Mouse (Mus musculus): ENCODE measurements around the gene D1Ertd622e. TPM values are rescaled to one million over a fixed set of nuclear protein-coding genes. Genes with fewer than 3 reads are reported as not detected.

Gene D1Ertd622e
- polyA plus RNA-seq, 1 experiment from 2014 or later, result 37.8 TPM

DNA sequence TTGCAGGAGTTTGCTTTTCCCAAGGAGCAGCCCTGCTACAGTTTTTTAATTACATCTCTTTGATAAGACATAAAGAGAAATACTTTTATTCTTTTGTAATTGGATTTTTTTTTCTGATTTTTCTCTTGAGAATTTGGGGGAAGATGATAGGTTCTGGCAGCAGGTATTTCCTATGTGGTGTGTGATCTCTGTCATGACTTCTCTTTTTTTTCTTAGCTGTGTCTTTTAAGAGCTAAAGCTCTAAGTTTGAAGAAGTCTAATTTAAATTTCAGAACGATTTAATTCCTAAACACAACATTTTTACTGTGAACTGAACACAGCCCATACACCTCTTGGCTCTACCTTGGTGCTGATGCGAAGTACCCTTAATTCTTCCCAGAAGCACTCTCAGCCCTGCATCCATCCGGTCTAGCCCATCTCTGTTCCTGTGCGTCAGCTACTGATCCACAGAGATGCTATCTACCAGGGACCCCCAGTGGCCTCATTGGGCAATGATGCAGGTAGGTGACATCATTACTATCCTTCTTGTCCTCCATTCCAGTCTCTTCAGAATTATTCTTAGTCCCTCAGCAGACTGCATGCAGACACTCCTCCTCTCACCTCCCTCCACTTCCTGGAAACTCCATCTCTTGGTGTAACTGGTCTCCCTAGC is 14.8 kb upstream of the D1Ertd622e start:
- ATAC-seq (replicated peaks; ENCODE audit: low FRiP score), result no peak
- H3K27ac ChIP-seq (ENCODE audit: low read depth, low read length), result no peak overlapping the region
- no peaks in the 10 kb centered on the region for H3K4me1 ChIP-seq (replicated peaks; ENCODE audit: control insufficient read depth, insufficient read depth, low read length)

DNA sequence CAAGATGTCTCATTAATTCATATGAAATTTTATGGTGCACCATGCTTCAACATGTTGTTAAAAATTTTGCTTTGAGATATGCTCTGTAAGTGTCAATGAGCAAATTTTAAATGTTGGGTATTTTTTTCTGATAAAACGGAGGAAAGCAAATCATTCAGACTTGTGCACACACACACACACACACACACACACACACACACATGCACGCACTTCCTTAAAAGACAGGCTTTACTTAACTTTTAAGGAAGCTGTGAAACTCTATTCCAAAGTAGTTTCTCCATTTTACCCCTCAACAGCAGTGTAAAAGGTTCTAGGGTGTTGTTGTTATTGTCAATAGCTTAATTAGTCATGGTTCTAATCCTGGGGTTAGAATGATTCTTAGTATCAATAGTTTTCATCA is 14.2 kb upstream of the D1Ertd622e start:
- Histone ChIP-seq H3K4me3 (ENCODE audit: low read depth, low read length) (no peak overlapping the region), H3K27ac (ENCODE audit: low read depth, low read length) (no peak overlapping the region), H3K4me2 (no peak overlapping the region), H3K9ac (ENCODE audit: low read depth, low read length) (no peak overlapping the region), H3K4me1 (replicated peaks; ENCODE audit: control insufficient read depth, insufficient read depth, low read length) (no peaks in the 10 kb centered on the region), H3K9me3 (ENCODE audit: control insufficient read depth, low read length) (no peaks in the 10 kb centered on the region), H3K27me3 (replicated peaks; ENCODE audit: control insufficient read depth, insufficient read depth, low read length) (no peaks in the 10 kb centered on the region), H3K36me3 (ENCODE audit: control insufficient read depth, insufficient read depth, low read length) (no peaks in the 10 kb centered on the region)
- WGBS, result 37% methylated on average over 2 of the region's 2 CpGs
- DNase-seq (ENCODE audit: low spot score) (no peak), ATAC-seq (replicated peaks; ENCODE audit: low FRiP score) (no peak)

More for the DNA sequence above, 14.8 kb upstream of the D1Ertd622e start:
- no peak for DNase-seq (ENCODE audit: low spot score)
- Histone ChIP-seq H3K36me3 (ENCODE audit: control insufficient read depth, insufficient read depth, low read length) (no peaks in the 10 kb centered on the region), H3K4me3 (ENCODE audit: low read depth, low read length) (no peak overlapping the region), H3K9me3 (ENCODE audit: control insufficient read depth, low read length) (no peaks in the 10 kb centered on the region), H3K9ac (ENCODE audit: low read depth, low read length) (no peak overlapping the region), H3K4me2 (no peak overlapping the region), H3K27me3 (replicated peaks; ENCODE audit: control insufficient read depth, insufficient read depth, low read length) (no peaks in the 10 kb centered on the region)
- WGBS, result 59% methylated on average over 4 of the region's 4 CpGs

DNA sequence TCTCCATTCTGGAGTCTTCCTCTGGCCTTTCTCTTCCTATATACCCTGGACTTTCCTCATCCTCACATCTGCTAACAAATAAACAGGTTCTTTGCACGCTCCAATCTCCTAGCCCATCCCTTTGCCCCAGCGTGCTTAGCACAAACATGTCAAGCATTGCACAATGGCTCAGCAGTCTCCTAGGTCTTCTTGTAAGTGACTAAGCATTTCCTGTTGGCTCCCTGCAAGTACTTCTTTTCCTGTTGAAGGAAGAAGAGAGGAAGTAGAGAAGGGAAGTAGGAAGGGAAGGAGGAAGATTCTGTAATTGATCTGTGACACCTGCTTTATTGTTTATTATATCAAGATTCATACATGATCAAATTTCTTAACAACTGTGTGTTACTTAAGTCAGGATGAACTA is 11.0 kb upstream of the D1Ertd622e start:
- H3K4me1 ChIP-seq (replicated peaks; ENCODE audit: control insufficient read depth, insufficient read depth, low read length), result no peaks in the 10 kb centered on the region
- H3K9ac ChIP-seq (ENCODE audit: low read depth, low read length), result no peak overlapping the region
- DNase-seq (ENCODE audit: low spot score) (no peak), ATAC-seq (replicated peaks; ENCODE audit: low FRiP score) (no peak; the same call in 1 of the 2 replicates)
- H3K27ac ChIP-seq (ENCODE audit: low read depth, low read length), result no peak overlapping the region
- no peak overlapping the region for H3K4me2 ChIP-seq
- no peak overlapping the region for H3K4me3 ChIP-seq (ENCODE audit: low read depth, low read length)
- 24% methylated on average over 2 of the region's 2 CpGs for WGBS
- no peaks in the 10 kb centered on the region for H3K27me3 ChIP-seq (replicated peaks; ENCODE audit: control insufficient read depth, insufficient read depth, low read length)
- H3K9me3 ChIP-seq (ENCODE audit: control insufficient read depth, low read length), result no peaks in the 10 kb centered on the region
- no peaks in the 10 kb centered on the region for H3K36me3 ChIP-seq (ENCODE audit: control insufficient read depth, insufficient read depth, low read length)

- Histone ChIP-seq H3K27ac (ENCODE audit: low read depth, low read length) (no peak overlapping the region), H3K27me3 (replicated peaks; ENCODE audit: control insufficient read depth, insufficient read depth, low read length) (no peaks in the 10 kb centered on the region), H3K9ac (ENCODE audit: low read depth, low read length) (no peak overlapping the region), H3K36me3 (ENCODE audit: control insufficient read depth, insufficient read depth, low read length) (no peaks in the 10 kb centered on the region), H3K4me3 (ENCODE audit: low read depth, low read length) (no peak overlapping the region), H3K4me2 (no peak overlapping the region), H3K9me3 (ENCODE audit: control insufficient read depth, low read length) (no peaks in the 10 kb centered on the region), H3K4me1 (replicated peaks; ENCODE audit: control insufficient read depth, insufficient read depth, low read length) (no peaks in the 10 kb centered on the region)
- 96% methylated on average over 1 of the region's 1 CpGs for WGBS
- ATAC-seq (replicated peaks; ENCODE audit: low FRiP score) (no peak), DNase-seq (ENCODE audit: low spot score) (no peak)
Measured at GRCm38 (mm10) chr1:97667288-97667687, 5.4 kb upstream of the D1Ertd622e start.

DNA sequence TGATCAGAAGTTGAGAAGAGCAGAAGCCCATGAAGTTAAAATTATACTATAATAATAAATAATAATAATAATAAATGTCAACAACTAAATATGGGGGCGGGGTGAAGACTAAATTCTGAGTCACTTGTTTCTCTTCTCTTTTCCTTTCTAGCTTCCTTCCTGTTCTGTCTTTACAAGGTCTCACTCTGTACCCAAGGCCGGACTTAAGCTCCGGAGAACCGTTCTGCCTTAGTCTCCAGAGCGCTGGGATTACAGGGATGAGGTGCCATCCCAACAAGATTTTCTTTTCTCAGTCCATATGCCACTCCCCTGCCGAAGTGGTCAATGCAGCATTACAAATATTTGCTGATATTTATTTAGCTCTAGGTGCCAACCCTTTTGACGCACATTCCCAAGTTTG is 450 bp upstream of the D1Ertd622e start:
- Histone ChIP-seq H3K9me3 (ENCODE audit: control insufficient read depth, low read length) (no peaks in the 10 kb centered on the region), H3K4me3 (ENCODE audit: low read depth, low read length) (peak overlapping the region; percentile 92), H3K27ac (ENCODE audit: low read depth, low read length) (no peak overlapping the region), H3K4me2 (peak overlapping the region; percentile 84), H3K4me1 (replicated peaks; ENCODE audit: control insufficient read depth, insufficient read depth, low read length) (peaks cover 3% of the 10 kb centered on the region; the same call in 1 of the 2 replicates), H3K36me3 (ENCODE audit: control insufficient read depth, insufficient read depth, low read length) (no peaks in the 10 kb centered on the region), H3K9ac (ENCODE audit: low read depth, low read length) (peak overlapping the region; percentile 95; the same call in 1 of the 2 replicates), H3K27me3 (replicated peaks; ENCODE audit: control insufficient read depth, insufficient read depth, low read length) (no peaks in the 10 kb centered on the region)
- WGBS, result 17% methylated on average over 7 of the region's 7 CpGs
- DNase-seq (ENCODE audit: low spot score) (no peak), ATAC-seq (replicated peaks; ENCODE audit: low FRiP score) (no peak)

GRCm38 (mm10) chr1:97660687-97661405 is 1.0 kb downstream of the D1Ertd622e start:
- Histone ChIP-seq H3K27ac (ENCODE audit: low read depth, low read length) (peak overlapping the region; percentile 82), H3K9me3 (ENCODE audit: control insufficient read depth, low read length) (no peaks in the 10 kb centered on the region), H3K36me3 (ENCODE audit: control insufficient read depth, insufficient read depth, low read length) (no peaks in the 10 kb centered on the region; the same call in 1 of the 2 replicates), H3K27me3 (replicated peaks; ENCODE audit: control insufficient read depth, insufficient read depth, low read length) (no peaks in the 10 kb centered on the region), H3K9ac (ENCODE audit: low read depth, low read length) (peak overlapping the region; percentile 95), H3K4me1 (replicated peaks; ENCODE audit: control insufficient read depth, insufficient read depth, low read length) (peaks cover 7% of the 10 kb centered on the region; the same call in 1 of the 2 replicates), H3K4me2 (peak overlapping the region; percentile 84), H3K4me3 (ENCODE audit: low read depth, low read length) (peak overlapping the region; percentile 92)
- peak; percentile 81 for DNase-seq (ENCODE audit: low spot score)
- WGBS, result under 1% methylated on average over 88 of the region's 93 CpGs
- peak; percentile 91 for ATAC-seq (replicated peaks; ENCODE audit: low FRiP score)

DNA sequence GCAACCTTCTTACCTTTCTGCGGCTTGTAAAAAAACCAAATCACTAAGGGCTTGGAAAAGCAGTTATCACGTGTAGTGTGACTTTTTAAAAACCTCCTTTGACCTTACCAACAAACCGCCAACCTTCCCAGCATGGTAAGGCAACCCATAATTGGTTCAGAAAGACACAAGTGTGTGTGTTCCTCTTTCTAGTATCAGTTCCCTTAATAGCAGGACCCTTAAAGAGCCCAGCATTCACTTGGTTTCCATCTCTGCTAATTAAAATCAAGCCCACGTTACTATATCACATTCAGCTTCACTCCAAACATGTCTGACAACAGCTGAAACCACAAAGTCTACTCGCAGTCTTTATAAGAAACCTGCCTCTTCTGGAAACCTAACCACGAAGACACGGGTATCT is 2.5 kb downstream of the D1Ertd622e start:
- 49% methylated on average over 7 of the region's 7 CpGs for WGBS
- peaks cover 10% of the 10 kb centered on the region; the same call in 1 of the 2 replicates for H3K4me1 ChIP-seq (replicated peaks; ENCODE audit: control insufficient read depth, insufficient read depth, low read length)
- peak overlapping the region; percentile 92 for H3K4me3 ChIP-seq (ENCODE audit: low read depth, low read length)
- no peaks in the 10 kb centered on the region for H3K9me3 ChIP-seq (ENCODE audit: control insufficient read depth, low read length)
- H3K36me3 ChIP-seq (ENCODE audit: control insufficient read depth, insufficient read depth, low read length), result no peaks in the 10 kb centered on the region; the same call in 1 of the 2 replicates
- DNase-seq (ENCODE audit: low spot score) (no peak), ATAC-seq (replicated peaks; ENCODE audit: low FRiP score) (no peak)
- peak overlapping the region; percentile 84 for H3K4me2 ChIP-seq
- H3K9ac ChIP-seq (ENCODE audit: low read depth, low read length), result peak overlapping the region; percentile 95; the same call in 1 of the 2 replicates
- H3K27ac ChIP-seq (ENCODE audit: low read depth, low read length), result no peak overlapping the region
- no peaks in the 10 kb centered on the region for H3K27me3 ChIP-seq (replicated peaks; ENCODE audit: control insufficient read depth, insufficient read depth, low read length)

DNA sequence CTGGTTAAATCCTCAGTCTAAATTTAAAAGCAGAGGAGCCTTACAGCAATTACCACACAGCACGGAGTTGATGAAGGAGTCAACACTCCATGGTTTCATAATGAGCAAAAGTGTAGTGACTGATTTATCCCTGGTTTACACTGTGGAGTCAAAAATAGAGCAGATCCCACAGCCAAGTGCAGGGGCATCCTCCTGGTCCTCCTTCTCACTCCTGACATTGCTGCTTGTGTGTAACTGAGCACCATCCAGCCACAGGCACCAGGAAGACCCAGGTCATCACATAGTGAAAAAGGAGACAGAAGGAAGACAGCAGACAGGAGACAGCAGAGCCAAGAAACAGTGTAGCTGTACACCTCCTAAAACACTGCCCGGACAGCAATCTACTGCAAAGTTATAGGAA is 4.1 kb downstream of the D1Ertd622e start:
- no peak for ATAC-seq (replicated peaks; ENCODE audit: low FRiP score)
- H3K9me3 ChIP-seq (ENCODE audit: control insufficient read depth, low read length), result no peaks in the 10 kb centered on the region
- peak overlapping the region; percentile 33; the same call in 1 of the 2 replicates for H3K4me2 ChIP-seq
- H3K27ac ChIP-seq (ENCODE audit: low read depth, low read length), result no peak overlapping the region
- H3K9ac ChIP-seq (ENCODE audit: low read depth, low read length), result no peak overlapping the region
- 84% methylated on average over 2 of the region's 2 CpGs for WGBS
- no peaks in the 10 kb centered on the region; the same call in 1 of the 2 replicates for H3K36me3 ChIP-seq (ENCODE audit: control insufficient read depth, insufficient read depth, low read length)
- H3K4me3 ChIP-seq (ENCODE audit: low read depth, low read length), result no peak overlapping the region
- no peaks in the 10 kb centered on the region for H3K27me3 ChIP-seq (replicated peaks; ENCODE audit: control insufficient read depth, insufficient read depth, low read length)
- H3K4me1 ChIP-seq (replicated peaks; ENCODE audit: control insufficient read depth, insufficient read depth, low read length), result peaks cover 10% of the 10 kb centered on the region; the same call in 1 of the 2 replicates
- DNase-seq (ENCODE audit: low spot score), result no peak

Data from liver, embryonic 11.5 days (tissue).